Mouse (Mus musculus) testis, adult 2 months (tissue): ENCODE measurements around the gene Relt. TPM values are rescaled to one million over a fixed set of nuclear protein-coding genes. Genes with fewer than 3 reads are reported as not detected.

Experiments used
- H3K27ac ChIP-seq: fragments of 200-500 bp; 2 replicates; pipeline ENCODE4 v1.5.1; 2012; ENCODE audit warnings: low read depth, low read length; ENCODE audit not compliant: control insufficient read depth, insufficient read depth
- H3K27me3 ChIP-seq: fragments of 200-500 bp; 2 replicates; pipeline ENCODE4 v1.6.1; 2012; ENCODE audit warnings: mild to moderate bottlenecking, low read length, moderate library complexity; ENCODE audit not compliant: control insufficient read depth, insufficient read depth
- H3K36me3 ChIP-seq: fragments of 200-500 bp; 2 replicates; pipeline ENCODE4 v1.6.1; 2012; ENCODE audit warnings: mild to moderate bottlenecking, low read length; ENCODE audit not compliant: control insufficient read depth, insufficient read depth
- H3K4me1 ChIP-seq: fragments of 200-500 bp; 2 replicates; pipeline ENCODE4 v1.6.1; 2012; ENCODE audit warnings: low read length; ENCODE audit not compliant: control insufficient read depth, insufficient read depth
- H3K4me3 ChIP-seq: fragments of 200-500 bp; 2 replicates; pipeline ENCODE4 v1.5.1; 2012; ENCODE audit warnings: low read depth, mild to moderate bottlenecking, low read length, moderate library complexity, mixed read lengths; ENCODE audit not compliant: control insufficient read depth
- CTCF ChIP-seq: fragments of 200-500 bp; IDR thresholded peaks from 2 replicates; pipeline ENCODE4 v1.5.1; 2012; ENCODE audit warnings: low read depth, mild to moderate bottlenecking, inconsistent platforms, low read length, moderate library complexity; ENCODE audit not compliant: control insufficient read depth, insufficient read depth, insufficient replicate concordance
- POLR2A ChIP-seq: fragments of 200-500 bp; IDR thresholded peaks from 2 replicates; pipeline ENCODE4 v1.6.1; 2012; ENCODE audit warnings: low read depth, mild to moderate bottlenecking, inconsistent platforms, low read length, moderate library complexity; ENCODE audit not compliant: control insufficient read depth
- polyA plus RNA-seq: library from polyadenylated mRNA; depleted of rRNA; stranded (reverse); fragments of >200 nt; gene quantifications from 2 replicates; pipeline ENCODE4 v1.2.3, GENCODE M21; 2012; rRNA removed

Relt gene
- polyA plus RNA-seq, 1 experiment: 3.1 TPM

DNA sequence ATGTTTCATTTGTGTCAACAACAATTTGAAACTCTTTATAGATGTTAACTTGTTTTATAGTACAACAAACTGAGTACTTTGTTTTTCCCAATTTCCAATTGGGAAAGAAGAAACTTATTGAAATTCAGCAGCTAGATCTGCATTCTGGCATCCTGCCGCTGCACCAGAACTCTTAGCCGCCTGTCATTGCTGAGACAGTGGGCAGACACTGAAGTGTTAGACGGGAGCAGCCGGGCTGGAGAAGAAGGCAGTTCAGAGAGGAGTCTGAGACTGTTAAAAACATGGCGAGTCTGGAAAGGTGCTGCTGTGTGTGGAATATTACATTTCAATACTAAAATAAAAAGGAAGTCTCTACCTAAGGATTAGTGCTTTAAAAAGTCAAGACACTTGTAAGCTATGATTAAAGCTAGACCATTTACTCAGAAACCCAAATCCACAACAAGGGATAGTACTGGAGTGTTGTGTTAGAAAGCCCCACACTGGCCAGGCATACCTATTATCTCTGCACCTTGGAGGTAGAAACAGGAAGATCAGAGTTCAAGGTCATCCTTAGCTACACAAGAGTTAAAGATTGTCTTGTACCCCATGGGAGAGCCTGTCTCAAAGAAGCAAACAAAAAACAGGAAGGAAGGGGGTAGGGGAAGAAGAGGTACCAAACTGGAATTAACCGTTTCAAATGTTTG, 46.3 kb downstream of the Relt start:
- Histone ChIP-seq H3K27ac (no peak overlapping the region), H3K4me1 (peaks cover 2% of the 10 kb centered on the region; the same call in 1 of the 2 replicates)

DNA sequence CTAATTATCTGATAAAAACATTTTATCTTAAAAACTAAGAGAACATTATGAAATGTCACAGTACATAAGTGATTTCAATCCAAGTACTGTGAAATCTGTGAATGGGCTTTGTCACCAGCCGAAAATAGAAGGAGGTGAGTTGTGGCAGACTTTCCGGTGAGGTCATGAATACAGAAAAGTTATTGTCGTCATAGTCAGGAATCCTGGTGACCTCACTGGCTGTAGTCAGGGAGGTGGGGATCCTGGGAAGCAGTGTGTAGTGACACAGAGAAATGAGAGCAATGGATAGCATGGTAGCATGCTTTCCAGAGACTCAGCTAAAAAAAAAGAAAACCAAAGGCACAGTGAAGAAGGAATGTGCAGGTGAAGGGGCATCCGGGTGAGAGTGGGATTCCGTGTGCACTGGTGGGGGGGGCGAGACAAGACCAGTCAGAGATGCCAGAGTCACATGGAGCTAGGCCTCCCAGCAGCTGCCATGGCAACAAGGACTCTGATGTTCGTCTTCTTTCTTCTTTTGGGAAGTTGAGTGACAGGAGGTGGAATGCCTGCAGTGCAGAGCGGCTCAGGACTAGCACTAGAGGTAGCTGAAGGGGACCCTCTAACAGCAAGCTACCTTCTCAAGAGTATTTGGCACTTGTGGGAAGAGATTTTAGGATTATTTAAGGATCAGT, 47.2 kb downstream of the Relt start:
- Histone ChIP-seq H3K27ac (no peak overlapping the region), H3K4me1 (peaks cover 2% of the 10 kb centered on the region; the same call in 1 of the 2 replicates)
- TF ChIP-seq CTCF (no peak), POLR2A (no peak)

More for the DNA sequence above, 46.3 kb downstream of the Relt start:
- TF ChIP-seq CTCF (no peak), POLR2A (no peak)
- Histone ChIP-seq H3K27me3 (no peaks in the 10 kb centered on the region), H3K4me3 (no peak overlapping the region), H3K36me3 (no peaks in the 10 kb centered on the region)

DNA sequence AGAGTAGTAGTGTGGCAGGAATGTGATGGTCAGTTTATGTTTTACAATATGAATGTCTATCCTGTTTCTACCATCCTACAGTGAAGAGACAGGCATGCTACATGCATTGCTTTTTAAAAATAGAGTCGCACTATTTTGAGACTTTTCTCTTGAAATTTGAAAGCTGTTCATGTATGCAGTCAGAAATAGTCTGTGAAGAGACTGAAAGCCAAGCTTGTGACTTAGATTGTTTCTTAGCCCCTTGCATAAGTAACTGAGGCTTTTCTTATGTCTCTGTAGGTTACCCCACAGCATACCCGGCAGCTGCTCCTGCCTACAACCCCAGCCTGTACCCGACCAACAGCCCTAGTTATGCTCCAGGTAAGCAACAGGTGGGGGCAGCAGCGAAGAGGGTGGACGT, 50.6 kb downstream of the Relt start:
- Histone ChIP-seq H3K4me3 (no peak overlapping the region), H3K27me3 (no peaks in the 10 kb centered on the region), H3K36me3 (no peaks in the 10 kb centered on the region), H3K27ac (no peak overlapping the region), H3K4me1 (peaks cover 2% of the 10 kb centered on the region; the same call in 1 of the 2 replicates)
- no peak for TF ChIP-seq POLR2A
- no peak for TF ChIP-seq CTCF

More for the DNA sequence above, 47.2 kb downstream of the Relt start:
- Histone ChIP-seq H3K36me3 (no peaks in the 10 kb centered on the region), H3K27me3 (no peaks in the 10 kb centered on the region), H3K4me3 (no peak overlapping the region)

DNA sequence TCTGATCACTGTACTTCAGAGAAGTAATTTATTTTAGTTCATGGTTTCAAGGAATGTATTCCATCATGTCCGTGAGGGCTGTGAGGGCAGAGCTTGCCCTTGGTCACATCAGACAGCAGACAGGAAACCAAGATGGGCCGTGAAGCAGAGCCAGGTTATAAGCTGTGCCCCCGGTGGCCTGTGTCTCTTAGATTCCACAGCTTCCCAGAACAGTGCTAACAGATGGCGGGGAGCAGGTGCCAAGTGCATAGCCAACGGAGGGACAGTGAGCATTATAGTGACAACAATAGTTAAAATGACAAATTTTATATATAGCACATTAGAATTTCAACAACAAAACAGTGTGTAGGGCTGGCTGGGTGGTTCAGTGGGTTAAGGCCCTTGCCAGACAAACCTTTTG, 51.3 kb downstream of the Relt start:
- H3K27me3 ChIP-seq: no peaks in the 10 kb centered on the region
- H3K27ac ChIP-seq: no peak overlapping the region
- peaks cover 2% of the 10 kb centered on the region; the same call in 1 of the 2 replicates for H3K4me1 ChIP-seq
- TF ChIP-seq CTCF (no peak), POLR2A (no peak)
- no peak overlapping the region for H3K4me3 ChIP-seq
- no peaks in the 10 kb centered on the region for H3K36me3 ChIP-seq

DNA sequence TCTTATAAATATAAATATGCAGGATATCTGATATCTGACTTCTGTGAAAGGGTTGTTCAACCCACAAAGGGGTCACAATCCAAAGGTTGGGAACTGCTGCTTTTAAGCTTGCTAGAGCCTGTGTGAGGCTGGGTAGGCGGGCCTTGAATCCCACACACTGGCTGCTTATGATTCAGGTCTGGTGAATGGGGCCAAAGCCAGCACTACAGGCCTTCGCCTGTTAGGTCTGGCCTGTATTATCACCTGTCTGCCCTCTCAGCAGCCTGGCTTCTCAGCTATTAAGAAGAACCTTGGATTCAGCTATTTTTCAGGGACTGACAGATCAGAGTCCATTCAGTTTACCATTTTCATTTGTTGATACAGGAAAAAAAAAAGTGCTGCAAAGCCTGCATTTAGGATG, 57.9 kb downstream of the Relt start:
- Histone ChIP-seq H3K27ac (no peak overlapping the region), H3K36me3 (no peaks in the 10 kb centered on the region), H3K4me1 (no peaks in the 10 kb centered on the region), H3K27me3 (no peaks in the 10 kb centered on the region), H3K4me3 (no peak overlapping the region)
- TF ChIP-seq CTCF (no peak), POLR2A (no peak)

DNA sequence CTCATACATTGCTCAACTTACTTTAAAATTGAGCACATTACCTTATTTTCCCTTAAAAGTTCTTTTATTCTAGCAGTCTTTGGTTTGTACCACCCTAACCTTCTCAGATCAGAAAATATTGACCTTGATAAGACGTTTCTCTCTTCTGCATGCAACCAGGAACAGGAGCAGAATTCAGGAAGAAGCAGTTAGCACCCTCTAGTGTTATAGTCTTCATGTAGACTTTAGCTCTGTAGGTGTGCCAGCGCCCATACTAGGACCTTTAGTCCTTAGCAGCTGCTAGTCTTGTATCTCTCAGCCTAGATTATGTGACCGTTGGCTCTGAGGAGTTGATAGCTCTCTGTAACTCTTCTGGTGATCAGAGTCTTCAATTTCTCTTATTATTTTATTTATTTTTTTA, 64.4 kb downstream of the Relt start:
- Histone ChIP-seq H3K27ac (no peak overlapping the region), H3K27me3 (no peaks in the 10 kb centered on the region), H3K4me3 (no peak overlapping the region), H3K36me3 (no peaks in the 10 kb centered on the region), H3K4me1 (no peaks in the 10 kb centered on the region)
- TF ChIP-seq POLR2A (no peak), CTCF (no peak)

Other genes with a start within 250 kb of the Relt start
- 4.1 and 5.9 TPM in 2 replicates for gene Plekhb1, start 201.0 kb downstream of the Relt start, polyA plus RNA-seq
- 26.4 and 27.0 TPM in 2 replicates for gene Fam168a, start 156.8 kb downstream of the Relt start, polyA plus RNA-seq
- gene Arhgef17, start 68.7 kb upstream of the Relt start, polyA plus RNA-seq: 2.8 and 3.0 TPM in 2 replicates
- 2.1 and 2.9 TPM in 2 replicates for gene P2ry6, start 111.2 kb upstream of the Relt start, polyA plus RNA-seq
- gene P2ry2, start 149.4 kb upstream of the Relt start, polyA plus RNA-seq: 2.3 and 3.5 TPM in 2 replicates
- 4.2 and 5.8 TPM in 2 replicates for gene Fchsd2, start 229.4 kb upstream of the Relt start, polyA plus RNA-seq